Mouse (Mus musculus) neural tube, embryonic 13.5 days (tissue): ENCODE data around the gene Samt4. TPM values are rescaled to one million over a fixed set of nuclear protein-coding genes. Genes with fewer than 3 reads are reported as not detected.
"Not testable (repeated sequence)": the region's sequence is repeated elsewhere in the genome, so short reads cannot be mapped to it uniquely, and the experiment has no call there.

Source experiments
- ATAC-seq: fragments of 200-750 bp; cut with Nextera tagmentation; 2 replicates; pipeline ENCODE4 v1.8.0; 2017; ENCODE audit warnings: low read depth, mild to moderate bottlenecking, moderate TSS enrichment, moderate library complexity
- H3K27ac ChIP-seq: fragments of 300-500 bp; sonication (generic); replicated peaks from 2 replicates; pipeline ENCODE4 v1.5.1; 2015; ENCODE audit warnings: moderate library complexity, mild to moderate bottlenecking, inconsistent platforms
- H3K27me3 ChIP-seq: fragments of 300-500 bp; sonication (generic); 2 replicates; pipeline ENCODE4 v1.6.1; 2015; ENCODE audit warnings: mild to moderate bottlenecking, inconsistent platforms
- H3K36me3 ChIP-seq: fragments of 300-500 bp; sonication (generic); 2 replicates; pipeline ENCODE4 v1.6.1; 2015; ENCODE audit warnings: mild to moderate bottlenecking, inconsistent platforms
- H3K4me1 ChIP-seq: fragments of 300-500 bp; sonication (generic); replicated peaks from 2 replicates; pipeline ENCODE4 v1.6.1; 2015; ENCODE audit warnings: inconsistent platforms
- H3K4me2 ChIP-seq: fragments of 300-500 bp; sonication (generic); 2 replicates; pipeline ENCODE4 v1.6.1; 2015; ENCODE audit warnings: inconsistent platforms, mild to moderate bottlenecking, moderate library complexity
- H3K4me3 ChIP-seq: fragments of 300-500 bp; sonication (generic); 2 replicates; pipeline ENCODE4 v1.5.1; 2015; ENCODE audit warnings: mild to moderate bottlenecking, inconsistent platforms
- H3K9ac ChIP-seq: fragments of 300-500 bp; sonication (generic); 2 replicates; pipeline ENCODE4 v1.6.1; 2015; ENCODE audit warnings: moderate library complexity, mild to moderate bottlenecking, inconsistent platforms
- H3K9me3 ChIP-seq: fragments of 300-500 bp; sonication (generic); 2 replicates; pipeline ENCODE4 v1.6.1; 2016; ENCODE audit warnings: inconsistent platforms
- WGBS: fragments of 180-500 bp; shearing (Covaris S2); methylation state at CpG from one replicate; pipeline ENCODE4 v1.1.7; 2015; 5-methylcytosine and 5-hydroxymethylcytosine counted together
- polyA plus RNA-seq: library from polyadenylated mRNA; unstranded; fragments of >200 nt; fragmentation: Nextera tagmentation; extraction: Ambion mirVana; gene quantifications from 2 replicates; pipeline ENCODE4 v1.2.1, GENCODE M21; 2015

Samt4 gene
- polyA plus RNA-seq: not detected in 2 replicates

- Histone ChIP-seq H3K4me2 (no peak within 1 kb of the TSS), H3K27ac (no peak within 1 kb of the TSS), H3K4me1 (no peaks in the 10 kb centered on the region), H3K9ac (no peak within 1 kb of the TSS), H3K4me3 (no peak within 1 kb of the TSS), H3K36me3 (no peaks in the 10 kb centered on the region), H3K27me3 (no peaks in the 10 kb centered on the region), H3K9me3 (0 out of 2 replicates have a peak, but pooled peaks cover 11% of the 10 kb centered on the region)
- no peak for ATAC-seq
Measured at GRCm38 (mm10) chrX:154481702-154482101, at the start of gene Samt4. TSS of gene Samt4 (plus strand) at chrX:154482002.

GRCm38 (mm10) chrX:154443696-154444095, 38.1 kb upstream of the Samt4 start:
- not testable (repeated sequence) for H3K27ac ChIP-seq, H3K9ac ChIP-seq, H3K36me3 ChIP-seq, H3K4me1 ChIP-seq, ATAC-seq, H3K4me2 ChIP-seq, H3K27me3 ChIP-seq, H3K4me3 ChIP-seq
- peaks cover 11% of the 10 kb centered on the region; the same call in 1 of the 2 replicates for H3K9me3 ChIP-seq

GRCm38 (mm10) chrX:154468386-154468785, 13.4 kb upstream of the Samt4 start:
- WGBS: 76% methylated on average over 3 of the region's 3 CpGs
- H3K4me1 ChIP-seq, H3K9ac ChIP-seq, H3K4me2 ChIP-seq, H3K9me3 ChIP-seq, H3K36me3 ChIP-seq, H3K4me3 ChIP-seq, H3K27ac ChIP-seq, H3K27me3 ChIP-seq, ATAC-seq: not testable (repeated sequence)

Other genes starting within 250 kb of the Samt4 start
- not detected in 2 replicates for gene 4930524N10Rik, start 138.6 kb upstream of the Samt4 start, polyA plus RNA-seq
- not detected in 2 replicates for gene Samt2, start 97.4 kb downstream of the Samt4 start, polyA plus RNA-seq